Mouse (Mus musculus) liver, embryonic 13.5 days (tissue): ENCODE measurements around the gene Slc2a5. TPM values are rescaled to one million over a fixed set of nuclear protein-coding genes. Genes with fewer than 3 reads are reported as not detected.
A peak's percentile ranks its signal among the peaks of the same experiment; 100 is the strongest.

Experiments
- ATAC-seq: fragments of 200-750 bp; cut with Nextera tagmentation; 2 replicates; pipeline ENCODE4 v1.8.0; 2017; ENCODE audit warnings: low read depth, mild to moderate bottlenecking, moderate number of reproducible peaks, moderate library complexity
- DNase-seq: peaks from one replicate; pipeline ENCODE4 v3.0.0; 2022
- H3K27ac ChIP-seq: fragments of 300-500 bp; sonication (generic); 2 replicates; pipeline ENCODE4 v1.5.1; 2015; ENCODE audit warnings: moderate library complexity, mild to moderate bottlenecking, inconsistent platforms
- H3K27me3 ChIP-seq: fragments of 300-500 bp; sonication (generic); 2 replicates; pipeline ENCODE4 v1.6.1; 2015; ENCODE audit warnings: mild to moderate bottlenecking, inconsistent platforms
- H3K36me3 ChIP-seq: fragments of 300-500 bp; sonication (generic); 2 replicates; pipeline ENCODE4 v1.6.1; 2015; ENCODE audit warnings: mild to moderate bottlenecking, inconsistent platforms
- H3K4me1 ChIP-seq: fragments of 300-500 bp; sonication (generic); replicated peaks from 2 replicates; pipeline ENCODE4 v1.6.1; 2015; ENCODE audit warnings: inconsistent platforms
- H3K4me2 ChIP-seq: fragments of 300-500 bp; sonication (generic); 2 replicates; pipeline ENCODE4 v1.6.1; 2015; ENCODE audit warnings: inconsistent platforms, mild to moderate bottlenecking, moderate library complexity
- H3K4me3 ChIP-seq: fragments of 300-500 bp; sonication (generic); replicated peaks from 2 replicates; pipeline ENCODE4 v1.5.1; 2015; ENCODE audit warnings: mild to moderate bottlenecking, inconsistent platforms
- H3K9ac ChIP-seq: fragments of 300-500 bp; sonication (generic); 2 replicates; pipeline ENCODE4 v1.6.1; 2015; ENCODE audit warnings: mild to moderate bottlenecking, inconsistent platforms
- H3K9me3 ChIP-seq: fragments of 300-500 bp; sonication (generic); replicated peaks from 2 replicates; pipeline ENCODE4 v1.6.1; 2016; ENCODE audit warnings: inconsistent platforms
- WGBS: fragments of 180-500 bp; shearing (Covaris S2); methylation state at CpG from one replicate; pipeline ENCODE4 v1.1.7; 2015; ENCODE audit not compliant: insufficient replicate concordance; 5-methylcytosine and 5-hydroxymethylcytosine counted together
- polyA plus RNA-seq: library from polyadenylated mRNA; unstranded; fragments of >200 nt; fragmentation: Nextera tagmentation; extraction: Ambion mirVana; gene quantifications from 2 replicates; pipeline ENCODE4 v1.2.1, GENCODE M21; 2015

Gene Slc2a5
- polyA plus RNA-seq, 1 experiment from 2014 or later, result 0.23 TPM

DNA sequence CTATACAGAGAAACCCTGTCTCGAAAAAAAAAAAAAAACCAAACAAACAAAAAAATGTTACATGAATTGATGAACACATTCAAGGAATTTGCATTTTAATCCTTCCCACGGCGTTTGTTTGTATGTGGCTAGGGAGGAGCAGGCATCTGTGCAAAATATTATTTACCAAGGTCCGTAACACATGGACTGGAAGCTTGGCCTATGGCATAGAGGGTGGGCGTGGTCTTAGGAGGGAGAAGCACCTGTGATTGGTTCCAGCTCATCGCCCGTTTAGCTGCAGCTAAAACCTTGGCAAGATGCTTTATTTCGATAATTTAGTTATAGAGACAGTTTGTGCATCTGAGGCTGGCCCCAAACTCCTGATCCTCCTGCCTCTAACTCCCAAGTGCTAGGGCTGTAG is 2.3 kb downstream of the Slc2a5 start:
- no peak overlapping the region for H3K9ac ChIP-seq
- no peak overlapping the region for H3K4me2 ChIP-seq
- 58% methylated on average over 8 of the region's 8 CpGs for WGBS
- DNase-seq, result no peak
- no peak overlapping the region for H3K4me3 ChIP-seq
- no peaks in the 10 kb centered on the region for H3K9me3 ChIP-seq
- H3K4me1 ChIP-seq, result peaks cover 11% of the 10 kb centered on the region; the same call in 1 of the 2 replicates
- H3K27me3 ChIP-seq, result no peaks in the 10 kb centered on the region
- H3K27ac ChIP-seq, result no peak overlapping the region
- ATAC-seq, result no peak
- no peaks in the 10 kb centered on the region for H3K36me3 ChIP-seq

DNA sequence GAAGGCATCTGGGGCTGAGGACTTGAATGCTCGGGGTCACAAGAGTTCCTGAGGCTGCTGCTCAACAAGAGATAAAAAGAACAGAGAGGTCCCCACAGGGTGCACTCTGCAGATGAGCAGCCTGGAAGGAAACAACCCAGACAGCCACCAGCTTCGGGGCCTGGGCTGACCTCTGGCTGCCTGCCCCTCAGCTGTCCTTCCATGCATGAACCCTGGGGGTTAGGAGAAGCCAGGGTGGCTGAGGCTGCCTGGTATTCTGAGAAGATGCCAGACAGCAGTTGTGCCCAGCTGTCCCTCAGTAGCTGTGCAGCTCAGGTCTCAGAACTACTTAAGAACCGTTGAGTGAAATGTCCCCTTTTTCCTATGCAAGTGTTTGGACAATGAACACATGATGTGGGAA is 3.4 kb downstream of the Slc2a5 start:
- 38% methylated on average over 3 of the region's 3 CpGs for WGBS
- H3K9ac ChIP-seq, result no peak overlapping the region
- H3K36me3 ChIP-seq, result no peaks in the 10 kb centered on the region
- H3K4me3 ChIP-seq, result no peak overlapping the region
- DNase-seq (no peak), ATAC-seq (no peak)
- H3K9me3 ChIP-seq, result no peaks in the 10 kb centered on the region
- H3K4me1 ChIP-seq, result peaks cover 11% of the 10 kb centered on the region; the same call in 1 of the 2 replicates
- no peak overlapping the region for H3K27ac ChIP-seq
- no peak overlapping the region for H3K4me2 ChIP-seq
- no peaks in the 10 kb centered on the region for H3K27me3 ChIP-seq

DNA sequence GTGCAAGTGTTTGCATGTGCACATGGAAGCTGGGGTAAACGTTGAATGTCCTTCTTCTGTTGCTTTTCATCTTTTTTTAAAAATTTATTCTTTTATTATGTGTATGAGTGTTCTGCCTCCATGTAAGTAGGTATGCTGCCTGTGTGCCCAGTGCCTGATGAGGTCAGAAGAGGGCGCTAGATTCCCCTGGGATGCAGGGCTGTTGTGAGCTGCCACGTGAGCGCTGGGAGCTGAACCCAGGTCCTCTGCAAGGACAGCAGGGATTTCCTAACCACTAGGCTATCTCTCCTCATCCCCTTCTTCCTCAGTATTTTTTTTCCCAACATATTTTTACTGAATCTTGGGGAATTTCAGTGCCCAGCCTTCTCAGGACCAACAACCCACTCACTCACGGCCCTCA is 7.3 kb downstream of the Slc2a5 start:
- no peak for ATAC-seq
- Histone ChIP-seq H3K9ac (no peak overlapping the region), H3K9me3 (no peaks in the 10 kb centered on the region), H3K36me3 (no peaks in the 10 kb centered on the region), H3K4me1 (peaks cover 4% of the 10 kb centered on the region), H3K27me3 (no peaks in the 10 kb centered on the region), H3K27ac (no peak overlapping the region), H3K4me3 (no peak overlapping the region), H3K4me2 (no peak overlapping the region)
- DNase-seq, result no peak
- WGBS, result 79% methylated on average over 5 of the region's 5 CpGs

DNA sequence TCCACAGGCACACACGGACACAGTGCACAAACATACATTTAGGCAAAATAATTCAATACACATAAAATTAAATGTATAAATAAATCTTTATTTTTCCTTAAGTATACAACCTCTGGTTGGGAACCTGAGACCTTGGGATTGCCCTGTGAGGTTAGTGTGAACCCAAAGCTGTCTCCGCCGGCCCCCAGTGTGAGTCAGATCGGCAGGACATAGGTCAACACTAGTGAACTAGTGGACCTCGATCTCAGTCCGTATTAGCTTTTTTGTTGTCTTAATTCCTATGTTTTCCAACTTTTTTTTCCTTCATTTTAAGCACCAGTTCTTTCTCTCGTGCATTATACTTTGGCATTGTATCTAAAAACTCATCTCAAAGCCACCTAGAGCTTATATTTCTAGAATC is 8.8 kb downstream of the Slc2a5 start:
- WGBS, result 72% methylated on average over 7 of the region's 7 CpGs

DNA sequence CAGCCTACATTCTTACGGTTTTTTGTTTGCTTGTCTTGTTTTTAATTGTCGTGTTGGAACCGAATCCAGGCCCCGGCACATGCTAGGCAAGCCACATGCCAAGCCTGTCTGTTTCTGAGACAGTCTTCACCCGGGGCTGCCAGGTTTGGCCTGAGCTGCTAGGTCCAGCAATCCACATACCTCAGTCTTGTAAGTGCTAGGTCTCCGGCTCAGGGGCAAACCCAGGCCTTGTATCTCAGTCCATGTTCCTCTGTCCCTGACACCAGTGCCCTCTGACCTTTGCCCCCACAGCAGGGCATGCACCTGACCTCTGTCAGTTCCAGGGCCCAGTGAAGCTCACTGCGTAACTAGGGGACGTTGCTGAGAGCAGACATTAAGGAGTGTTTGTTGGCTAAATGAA is 9.5 kb downstream of the Slc2a5 start:
- no peaks in the 10 kb centered on the region for H3K36me3 ChIP-seq
- H3K4me3 ChIP-seq, result no peak overlapping the region
- H3K27ac ChIP-seq, result no peak overlapping the region
- H3K4me2 ChIP-seq, result no peak overlapping the region
- H3K9me3 ChIP-seq, result no peaks in the 10 kb centered on the region
- peaks cover 14% of the 10 kb centered on the region for H3K4me1 ChIP-seq
- no peak overlapping the region for H3K9ac ChIP-seq
- WGBS, result 70% methylated on average over 8 of the region's 8 CpGs
- ATAC-seq, result 0 out of 2 replicates have a peak, but pooled peaks have one; percentile 14
- DNase-seq, result no peak
- H3K27me3 ChIP-seq, result no peaks in the 10 kb centered on the region

More for the DNA sequence above, 8.8 kb downstream of the Slc2a5 start:
- Histone ChIP-seq H3K4me1 (peaks cover 10% of the 10 kb centered on the region), H3K4me2 (no peak overlapping the region), H3K36me3 (no peaks in the 10 kb centered on the region), H3K4me3 (no peak overlapping the region), H3K9ac (no peak overlapping the region), H3K27me3 (no peaks in the 10 kb centered on the region), H3K27ac (no peak overlapping the region), H3K9me3 (no peaks in the 10 kb centered on the region)
- DNase-seq (no peak), ATAC-seq (no peak)

DNA sequence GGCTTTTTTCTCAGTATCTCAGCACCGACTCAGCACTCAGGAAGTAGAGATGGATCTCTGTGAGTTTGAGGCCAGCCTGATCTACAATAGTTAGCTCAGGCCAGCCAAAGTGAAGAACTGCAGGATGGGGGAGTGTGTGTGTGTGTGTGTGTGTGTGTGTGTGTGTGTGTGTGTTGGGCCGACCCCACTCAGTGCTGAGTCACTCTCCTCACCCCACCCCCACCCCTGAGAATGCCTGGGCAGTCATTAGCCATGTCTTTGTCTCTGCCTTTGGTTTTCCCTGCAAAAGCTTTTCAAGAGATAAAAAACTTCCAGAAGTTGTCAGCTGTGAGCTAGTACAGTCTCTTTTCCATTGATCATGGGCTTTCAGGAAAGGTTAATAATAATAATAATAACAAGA is 11.6 kb downstream of the Slc2a5 start:
- Histone ChIP-seq H3K4me3 (no peak overlapping the region), H3K27me3 (peaks cover 2% of the 10 kb centered on the region; the same call in 1 of the 2 replicates), H3K4me2 (no peak overlapping the region), H3K27ac (no peak overlapping the region), H3K4me1 (peaks cover 18% of the 10 kb centered on the region), H3K9me3 (no peaks in the 10 kb centered on the region), H3K36me3 (no peaks in the 10 kb centered on the region), H3K9ac (no peak overlapping the region)
- ATAC-seq, result no peak
- 18% methylated on average over 2 of the region's 2 CpGs for WGBS
- DNase-seq, result no peak

DNA sequence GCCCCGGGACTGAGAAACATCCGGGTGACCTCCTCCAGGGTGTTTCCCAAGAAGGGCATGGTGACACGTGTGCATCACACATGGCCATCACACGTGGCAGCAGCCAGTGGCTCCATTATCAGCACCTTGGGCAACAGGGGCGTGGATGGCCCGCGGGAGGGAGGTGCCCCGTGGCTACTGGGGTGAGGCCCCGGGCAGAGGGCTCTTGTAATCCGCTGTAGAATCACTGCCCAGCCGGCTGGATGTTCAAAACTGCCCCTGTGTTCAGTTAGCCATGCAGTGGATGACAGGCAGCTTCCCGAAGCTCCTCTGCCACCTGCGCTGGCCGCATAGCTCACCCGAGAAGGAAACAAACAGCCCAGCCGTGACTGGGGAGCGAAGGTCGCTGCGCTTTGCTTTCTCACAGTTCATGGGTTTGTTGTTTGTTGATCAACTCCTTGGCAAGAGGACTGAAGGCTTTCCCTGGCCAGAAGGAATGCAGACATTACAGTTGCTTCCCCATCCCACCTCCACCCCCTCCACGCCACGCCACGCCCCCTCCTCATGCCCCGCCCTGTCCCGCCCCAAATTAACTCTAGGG is 13.7 kb downstream of the Slc2a5 start:
- WGBS, result 14% methylated on average over 24 of the region's 24 CpGs
- 0 out of 2 replicates have a peak, but pooled peaks have one; percentile 35 for ATAC-seq
- Histone ChIP-seq H3K4me3 (peak overlapping the region; percentile 38), H3K4me1 (peaks cover 24% of the 10 kb centered on the region), H3K9ac (no peak overlapping the region), H3K36me3 (no peaks in the 10 kb centered on the region), H3K4me2 (peak overlapping the region; percentile 56), H3K9me3 (no peaks in the 10 kb centered on the region), H3K27me3 (peaks cover 2% of the 10 kb centered on the region; the same call in 1 of the 2 replicates), H3K27ac (no peak overlapping the region)
- peak; percentile 18 for DNase-seq

DNA sequence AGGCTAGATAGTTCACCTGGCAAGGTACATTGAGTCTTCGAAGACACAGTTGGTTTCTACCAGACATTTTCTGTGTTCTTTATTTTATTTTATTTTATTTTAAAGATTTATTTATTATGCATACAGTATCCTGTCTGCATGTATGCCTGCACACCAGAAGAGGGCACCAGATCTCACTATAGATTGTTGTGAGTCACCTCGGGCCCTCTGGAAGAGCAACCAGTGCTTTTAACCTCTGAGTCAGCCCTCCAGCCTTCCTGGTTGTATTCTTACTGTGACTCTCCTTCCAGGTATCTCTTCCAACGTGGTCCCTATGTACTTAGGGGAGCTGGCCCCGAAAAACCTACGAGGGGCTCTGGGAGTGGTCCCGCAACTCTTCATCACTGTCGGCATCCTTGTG is 16.2 kb downstream of the Slc2a5 start:
- Histone ChIP-seq H3K36me3 (no peaks in the 10 kb centered on the region), H3K27ac (no peak overlapping the region), H3K27me3 (peaks cover 2% of the 10 kb centered on the region; the same call in 1 of the 2 replicates), H3K9ac (no peak overlapping the region), H3K9me3 (no peaks in the 10 kb centered on the region), H3K4me2 (no peak overlapping the region), H3K4me1 (peaks cover 33% of the 10 kb centered on the region), H3K4me3 (no peak overlapping the region)
- 65% methylated on average over 7 of the region's 7 CpGs for WGBS
- ATAC-seq (no peak), DNase-seq (no peak)

DNA sequence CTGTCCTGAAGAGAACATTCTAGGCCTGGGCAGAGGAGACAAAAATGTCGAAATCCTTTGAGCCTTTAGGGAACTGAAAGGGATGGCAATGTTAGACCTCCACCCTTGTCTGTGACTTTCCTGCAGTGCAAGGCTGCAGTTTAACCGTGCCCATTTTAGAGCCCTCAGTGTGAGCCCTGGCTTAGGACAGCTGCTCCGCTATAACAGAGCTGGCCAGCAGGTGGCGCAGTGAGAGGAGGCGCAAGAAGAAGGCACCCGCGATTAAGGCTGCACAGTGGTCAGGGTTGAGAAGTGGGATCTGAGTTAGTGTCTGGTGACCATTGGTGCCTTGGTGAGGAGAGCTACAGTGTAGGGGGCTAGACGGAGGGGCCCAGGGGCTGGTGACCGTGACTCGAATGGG is 17.6 kb downstream of the Slc2a5 start:
- DNase-seq, result peak; percentile 55
- no peak overlapping the region for H3K4me3 ChIP-seq
- peaks cover 2% of the 10 kb centered on the region; the same call in 1 of the 2 replicates for H3K27me3 ChIP-seq
- no peak overlapping the region for H3K9ac ChIP-seq
- peaks cover 32% of the 10 kb centered on the region for H3K4me1 ChIP-seq
- no peak overlapping the region for H3K27ac ChIP-seq
- no peaks in the 10 kb centered on the region for H3K36me3 ChIP-seq
- H3K4me2 ChIP-seq, result no peak overlapping the region
- peak; percentile 37 for ATAC-seq
- 6% methylated on average over 10 of the region's 10 CpGs for WGBS
- no peaks in the 10 kb centered on the region for H3K9me3 ChIP-seq

DNA sequence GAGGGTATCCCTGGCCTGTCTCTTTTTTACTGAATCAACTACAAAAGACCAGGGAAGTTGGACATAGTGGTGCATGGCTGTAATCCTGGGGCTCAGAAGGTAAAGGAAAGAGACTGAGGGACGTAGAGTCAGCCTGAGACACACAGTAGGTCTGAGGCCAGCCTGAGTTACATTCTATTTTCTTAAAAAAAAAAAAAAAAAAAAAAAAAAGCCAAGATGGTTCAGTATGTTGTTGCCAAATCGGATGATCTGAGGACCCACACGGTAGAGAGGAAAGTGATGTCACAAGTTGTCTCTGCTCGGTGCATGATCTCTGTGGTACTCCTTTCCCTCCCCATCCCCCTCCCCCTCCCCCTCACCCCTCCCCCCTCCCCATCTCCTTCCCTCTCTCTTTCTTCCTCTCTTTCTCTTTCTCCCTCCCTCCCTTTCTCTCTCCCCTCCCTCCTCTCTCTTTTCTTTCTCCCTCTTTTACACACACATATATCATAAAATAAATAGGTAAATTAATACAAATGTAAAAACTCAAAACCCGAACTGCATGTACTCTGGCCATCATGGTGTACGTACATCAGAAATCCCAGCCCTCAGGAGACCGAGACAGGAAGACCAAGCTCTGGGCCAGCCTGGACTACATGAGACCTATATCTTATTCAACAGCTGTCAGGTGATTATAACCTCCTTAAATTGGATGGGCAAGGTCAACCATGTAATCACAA is 18.4 kb downstream of the Slc2a5 start:
- no peak overlapping the region; the same call in 1 of the 2 replicates for H3K4me3 ChIP-seq
- H3K4me2 ChIP-seq, result peak overlapping the region; percentile 57
- H3K4me1 ChIP-seq, result peaks cover 27% of the 10 kb centered on the region
- H3K9me3 ChIP-seq, result no peaks in the 10 kb centered on the region
- H3K27ac ChIP-seq, result no peak overlapping the region
- no peak overlapping the region for H3K9ac ChIP-seq
- WGBS, result 73% methylated on average over 5 of the region's 7 CpGs
- no peak for DNase-seq
- ATAC-seq, result no peak
- H3K36me3 ChIP-seq, result no peaks in the 10 kb centered on the region
- H3K27me3 ChIP-seq, result peaks cover 2% of the 10 kb centered on the region; the same call in 1 of the 2 replicates

DNA sequence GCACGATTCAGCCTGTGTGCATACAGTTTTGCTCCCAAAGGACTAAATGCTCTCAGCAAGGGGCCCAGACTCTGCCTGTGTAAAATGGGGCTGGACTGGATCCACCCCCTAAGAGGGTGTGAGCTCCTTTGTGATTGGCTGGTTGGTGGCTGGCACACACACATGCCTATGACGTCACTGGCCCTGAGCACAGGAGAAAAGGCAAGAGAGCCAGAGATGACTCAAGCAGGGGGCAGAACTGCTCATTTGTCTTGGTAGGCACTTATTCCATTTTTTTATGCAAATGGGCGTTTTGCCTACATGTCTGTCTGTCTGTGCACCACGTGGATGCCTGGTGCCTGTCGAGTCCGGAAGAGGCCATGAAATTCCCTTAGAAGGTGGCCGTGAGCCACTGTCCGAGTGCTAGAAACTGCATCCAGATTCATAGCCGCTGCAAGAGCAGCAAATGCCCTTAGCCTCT is 19.0 kb downstream of the Slc2a5 start:
- DNase-seq, result peak; percentile 73
- Histone ChIP-seq H3K36me3 (no peaks in the 10 kb centered on the region), H3K27me3 (peaks cover 2% of the 10 kb centered on the region; the same call in 1 of the 2 replicates), H3K4me2 (peak overlapping the region; percentile 57), H3K9me3 (no peaks in the 10 kb centered on the region), H3K27ac (no peak overlapping the region), H3K9ac (no peak overlapping the region), H3K4me3 (peak overlapping the region; percentile 14; the same call in 1 of the 2 replicates), H3K4me1 (peaks cover 21% of the 10 kb centered on the region)
- peak; percentile 82 for ATAC-seq
- 22% methylated on average over 9 of the region's 9 CpGs for WGBS
